Comparison of ENCODE assay signal across 8 mouse cellular contexts in genomic region chr5:146867946-146868314, GRCm38 (mm10). TPM values are rescaled to one million over a fixed set of nuclear protein-coding genes. Genes with fewer than 3 reads are reported as not detected.
DNase-seq lines count a peak whose midpoint lies in the region; ATAC-seq lines count a peak whose summit lies in the region.

No protein-coding gene starts in this region.

- no peak for DNase-seq in heart, postnatal 14 days
- DNase-seq in embryonic facial prominence, embryonic 11.5 days (ENCODE audit: low spot score): no peak
- DNase-seq in midbrain, embryonic 11.5 days (ENCODE audit: low spot score, missing footprints): no peak
- no peak for DNase-seq in ovary, postnatal 10 days (ENCODE audit: low spot score)
- DNase-seq in urinary bladder, postnatal 14 days (ENCODE audit: low spot score): no peak
- DNase-seq in yolk sac, embryonic 10.5 days (ENCODE audit: low spot score): no peak

- peak; percentile 14; the same call in 1 of the 2 replicates for ATAC-seq in heart, embryonic 15.5 days (replicated peaks; ENCODE audit: insufficient number of reproducible peaks, insufficient read depth, low FRiP score, low read depth)
- no peak for ATAC-seq in embryonic facial prominence, embryonic 11.5 days (replicated peaks; ENCODE audit: insufficient number of reproducible peaks, low FRiP score, low TSS enrichment, low read depth)
- ATAC-seq in hindbrain, embryonic 13.5 days (ENCODE audit: low FRiP score): no peak; the same call in 1 of the 2 replicates
- ATAC-seq in midbrain, embryonic 11.5 days (ENCODE audit: low FRiP score): no peak

- no peaks in the 10 kb centered on the region for H3K36me3 ChIP-seq in heart, embryonic 15.5 days
- no peaks in the 10 kb centered on the region for H3K36me3 ChIP-seq in embryonic facial prominence, embryonic 11.5 days (replicated peaks; ENCODE audit: control insufficient read depth, insufficient read depth, low read depth, low read length)
- H3K36me3 ChIP-seq in hindbrain, embryonic 13.5 days: no peaks in the 10 kb centered on the region
- H3K36me3 ChIP-seq in midbrain, embryonic 11.5 days (ENCODE audit: control insufficient read depth, insufficient read depth, low read length): no peaks in the 10 kb centered on the region

- peak overlapping the region; percentile 63 for H3K27ac ChIP-seq in heart, embryonic 15.5 days
- H3K27ac ChIP-seq in embryonic facial prominence, embryonic 11.5 days (replicated peaks; ENCODE audit: low read depth, low read length): no peak overlapping the region
- H3K27ac ChIP-seq in hindbrain, embryonic 13.5 days: peak overlapping the region; percentile 55; the same call in 1 of the 2 replicates
- H3K27ac ChIP-seq in midbrain, embryonic 11.5 days (ENCODE audit: low read depth, low read length): no peak overlapping the region

- no peak overlapping the region for H3K9ac ChIP-seq in heart, embryonic 15.5 days
- no peak overlapping the region for H3K9ac ChIP-seq in embryonic facial prominence, embryonic 11.5 days (replicated peaks; ENCODE audit: low read length)
- H3K9ac ChIP-seq in hindbrain, embryonic 13.5 days: no peak overlapping the region; the same call in 1 of the 2 replicates
- no peak overlapping the region for H3K9ac ChIP-seq in midbrain, embryonic 11.5 days (ENCODE audit: low read length)

- no peaks in the 10 kb centered on the region for H3K9me3 ChIP-seq in heart, embryonic 15.5 days (replicated peaks)
- H3K9me3 ChIP-seq in embryonic facial prominence, embryonic 11.5 days (replicated peaks; ENCODE audit: control insufficient read depth, low read length): no peaks in the 10 kb centered on the region
- no peaks in the 10 kb centered on the region for H3K9me3 ChIP-seq in hindbrain, embryonic 13.5 days
- no peaks in the 10 kb centered on the region for H3K9me3 ChIP-seq in midbrain, embryonic 11.5 days (ENCODE audit: control insufficient read depth, low read length)

- H3K4me3 ChIP-seq in heart, embryonic 15.5 days: peak overlapping the region; percentile 35
- H3K4me3 ChIP-seq in embryonic facial prominence, embryonic 11.5 days (ENCODE audit: low read depth, low read length): no peak overlapping the region
- H3K4me3 ChIP-seq in hindbrain, embryonic 13.5 days: no peak overlapping the region
- no peak overlapping the region for H3K4me3 ChIP-seq in midbrain, embryonic 11.5 days (ENCODE audit: low read depth, low read length)

- no peaks in the 10 kb centered on the region for H3K27me3 ChIP-seq in heart, embryonic 15.5 days
- no peaks in the 10 kb centered on the region for H3K27me3 ChIP-seq in embryonic facial prominence, embryonic 11.5 days (ENCODE audit: control insufficient read depth, insufficient read depth, low read length)
- H3K27me3 ChIP-seq in hindbrain, embryonic 13.5 days: no peaks in the 10 kb centered on the region
- H3K27me3 ChIP-seq in midbrain, embryonic 11.5 days (ENCODE audit: control insufficient read depth, insufficient read depth, low read length): no peaks in the 10 kb centered on the region

- intact Hi-C loops in heart, postnatal 14 days (cut with DNase I): no loop called here

- peaks cover 14% of the 10 kb centered on the region for H3K4me1 ChIP-seq in heart, embryonic 15.5 days (replicated peaks)
- no peaks in the 10 kb centered on the region; the same call in 1 of the 2 replicates for H3K4me1 ChIP-seq in embryonic facial prominence, embryonic 11.5 days (ENCODE audit: control insufficient read depth, insufficient read depth, low read length)
- H3K4me1 ChIP-seq in hindbrain, embryonic 13.5 days (replicated peaks): peaks cover 13% of the 10 kb centered on the region
- no peaks in the 10 kb centered on the region for H3K4me1 ChIP-seq in midbrain, embryonic 11.5 days (ENCODE audit: control insufficient read depth, insufficient read depth, low read length)

- H3K4me2 ChIP-seq in heart, embryonic 15.5 days: peak overlapping the region; percentile 65
- peak overlapping the region; percentile 8; the same call in 1 of the 2 replicates for H3K4me2 ChIP-seq in embryonic facial prominence, embryonic 11.5 days (ENCODE audit: low read depth, low read length)
- peak overlapping the region; percentile 49 for H3K4me2 ChIP-seq in hindbrain, embryonic 13.5 days
- peak overlapping the region; percentile 36 for H3K4me2 ChIP-seq in midbrain, embryonic 11.5 days

- WGBS in heart, embryonic 15.5 days: 12% methylated on average over 4 of the region's 4 CpGs
- 7% methylated on average over 4 of the region's 4 CpGs for WGBS in embryonic facial prominence, embryonic 11.5 days
- 10% methylated on average over 4 of the region's 4 CpGs for WGBS in hindbrain, embryonic 13.5 days
- 14% methylated on average over 4 of the region's 4 CpGs for WGBS in midbrain, embryonic 11.5 days

RNA-seq across cellular contexts. Expression of gene Rasl11a, which starts 23.1 kb away (rescaled TPM):
- 11.5 and 13.4 TPM in 2 replicates for polyA plus RNA-seq in heart, embryonic 15.5 days (2015; fragmentation: Nextera tagmentation; extraction: Ambion mirVana)
- 1 to 10 TPM; 4.4 to 5.8 TPM for total RNA-seq in heart, postnatal 14 days (2021)
- polyA plus RNA-seq in embryonic facial prominence, embryonic 11.5 days (2014; fragmentation: Nextera tagmentation; extraction: Ambion mirVana): 22.9 and 24.9 TPM in 2 replicates
- polyA plus RNA-seq in hindbrain, embryonic 13.5 days (2015; fragmentation: Nextera tagmentation; extraction: Ambion mirVana): 9.0 and 11.9 TPM in 2 replicates
- polyA plus RNA-seq in midbrain, embryonic 11.5 days (2014; fragmentation: Nextera tagmentation; extraction: Ambion mirVana): 23.2 and 28.4 TPM in 2 replicates

RNA-seq across cellular contexts. Expression of gene Rpl21, which starts 35.2 kb away (rescaled TPM):
- 288 and 325 TPM in 2 replicates for polyA plus RNA-seq in heart, embryonic 15.5 days (2015; fragmentation: Nextera tagmentation; extraction: Ambion mirVana)
- total RNA-seq in heart, postnatal 14 days (2021): 100 to 1,000 TPM; 122 to 126 TPM
- 582 and 608 TPM in 2 replicates for polyA plus RNA-seq in embryonic facial prominence, embryonic 11.5 days (2014; fragmentation: Nextera tagmentation; extraction: Ambion mirVana)
- polyA plus RNA-seq in hindbrain, embryonic 13.5 days (2015; fragmentation: Nextera tagmentation; extraction: Ambion mirVana): 378 and 384 TPM in 2 replicates
- 495 and 509 TPM in 2 replicates for polyA plus RNA-seq in midbrain, embryonic 11.5 days (2014; fragmentation: Nextera tagmentation; extraction: Ambion mirVana)

Comparison
In these comparisons a context has a peak if more than half of its experiments do, and no peak if none do; other contexts are left out.
1. H3K27ac ChIP-seq: peak in heart, embryonic 15.5 days (single experiment) and hindbrain, embryonic 13.5 days (single experiment); none in embryonic facial prominence, embryonic 11.5 days (single experiment) and midbrain, embryonic 11.5 days (single experiment).
2. H3K4me2 ChIP-seq: peak in every context shown above with its lines; median percentile 65 in heart, embryonic 15.5 days; 49 in hindbrain, embryonic 13.5 days; 36 in midbrain, embryonic 11.5 days; 8 in embryonic facial prominence, embryonic 11.5 days.